Mouse (Mus musculus) left cerebral cortex, adult 2 months (tissue): Measurements from ENCODE around the gene Nkain1. TPM values are rescaled to one million over a fixed set of nuclear protein-coding genes. Genes with fewer than 3 reads are reported as not detected.

Source experiments
- DNase-seq, 2 experiments: peaks; one replicate each; pipeline ENCODE4 v3.0.0; 2021 to 2022; ENCODE audit warnings: low spot score in 2 of 2, mixed read lengths in 1 of 2; ENCODE audit errors: extremely low spot score in 1 of 2
- H3K27ac ChIP-seq: fragments of 200-600 bp; 2 replicates; pipeline ENCODE4 v1.8.1; 2022
- H3K4me3 ChIP-seq: fragments of 200-600 bp; 2 replicates; pipeline ENCODE4 v1.8.1; 2022
- CTCF ChIP-seq: fragments of 200-600 bp; IDR thresholded peaks from 2 replicates; pipeline ENCODE4 v1.8.1; 2022; ENCODE audit warnings: antibody characterized with exemption, mild to moderate bottlenecking, moderate library complexity
- intact Hi-C: fragments of 180-260 bp; cut with DNase I; formaldehyde crosslinking; loops from one replicate; pipeline ENCODE4 v1.15.1; 2025
- total RNA-seq, 2 experiments: library from RNA; stranded (reverse); gene quantifications; 2 replicates each; pipeline ENCODE4 v1.2.3; 2021

Nkain1 gene
- total RNA-seq, 2 experiments from 2014 or later = 28.2 to 29.8 TPM

DNA sequence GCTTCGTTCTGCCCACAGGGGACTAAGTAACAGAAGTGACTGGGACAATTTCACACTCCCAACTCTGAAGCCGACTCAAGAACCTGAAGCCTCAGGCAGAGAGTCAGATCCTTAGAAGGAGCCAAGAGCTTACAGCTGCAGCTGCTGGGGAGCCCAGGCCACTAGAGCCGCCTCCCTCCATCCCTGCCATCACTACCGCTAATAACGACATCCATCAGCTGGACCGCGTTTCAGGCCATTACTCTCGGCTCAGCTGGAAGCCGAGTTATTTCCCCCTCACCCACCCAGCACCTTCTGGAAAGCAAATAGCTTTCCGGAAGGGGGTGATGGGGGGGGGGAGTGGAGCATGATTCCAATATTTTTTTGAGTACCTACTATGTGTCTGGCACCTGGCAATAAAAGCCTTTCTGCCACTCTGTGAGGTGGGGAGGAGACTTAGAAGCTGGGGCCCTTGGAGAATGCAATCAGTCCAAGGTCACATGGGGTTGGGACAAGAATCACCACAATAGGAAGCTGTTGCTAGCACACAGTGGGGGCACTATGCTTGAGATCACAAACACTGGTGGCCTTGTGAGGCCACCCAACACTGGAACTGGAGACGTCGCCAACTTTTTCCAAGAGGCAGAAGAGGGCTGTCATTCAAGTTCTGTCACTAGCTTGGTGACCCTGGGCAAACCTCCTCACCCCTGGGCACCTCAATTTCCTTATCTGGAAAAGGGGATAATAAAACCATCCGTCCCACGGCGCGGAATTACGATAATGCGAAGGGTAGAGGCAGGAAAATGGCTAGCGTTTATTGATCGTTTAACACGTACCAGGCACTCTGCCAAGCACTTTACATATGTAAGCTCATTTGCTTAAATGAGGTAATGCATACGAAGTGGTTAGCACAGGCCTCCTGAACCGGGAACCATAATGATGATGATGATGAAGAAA, 5.7 kb downstream of the Nkain1 start:
- DNase-seq = no peak
- no peak overlapping the region for H3K4me3 ChIP-seq
- intact Hi-C loops = no loop called here
- H3K27ac ChIP-seq = peak overlapping the region; percentile 69
- no peak for TF ChIP-seq CTCF

GRCm38 (mm10) chr4:130563820-130564219, 10.2 kb downstream of the Nkain1 start:
- DNase-seq = no peak
- intact Hi-C loops = no loop called here
- no peak for TF ChIP-seq CTCF
- Histone ChIP-seq H3K27ac (no peak overlapping the region), H3K4me3 (no peak overlapping the region)

DNA sequence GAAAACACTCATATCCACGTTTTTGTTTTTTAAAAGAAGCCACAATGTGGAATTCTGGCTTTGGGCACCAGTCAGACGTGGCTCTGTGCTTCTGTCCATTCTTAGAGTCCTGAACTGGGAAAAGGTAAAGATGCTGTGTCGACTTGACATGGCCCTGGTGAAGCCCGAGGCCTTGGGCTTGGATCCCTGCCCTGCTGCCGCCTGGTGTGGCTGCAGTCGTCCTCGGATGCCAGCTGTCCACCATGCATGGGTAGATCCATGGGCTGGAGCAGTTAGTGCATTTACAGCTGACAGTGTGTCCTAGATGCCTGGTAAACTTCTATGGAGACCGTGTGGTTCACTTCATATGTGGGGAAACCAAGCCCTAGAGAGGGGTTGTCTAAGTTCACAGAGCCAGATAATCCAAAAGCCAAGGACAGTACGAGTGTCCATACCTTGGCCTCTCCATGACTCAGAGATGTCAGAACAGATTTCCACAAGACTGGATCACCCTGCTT, 10.7 kb downstream of the Nkain1 start:
- intact Hi-C loops = no loop called here

DNA sequence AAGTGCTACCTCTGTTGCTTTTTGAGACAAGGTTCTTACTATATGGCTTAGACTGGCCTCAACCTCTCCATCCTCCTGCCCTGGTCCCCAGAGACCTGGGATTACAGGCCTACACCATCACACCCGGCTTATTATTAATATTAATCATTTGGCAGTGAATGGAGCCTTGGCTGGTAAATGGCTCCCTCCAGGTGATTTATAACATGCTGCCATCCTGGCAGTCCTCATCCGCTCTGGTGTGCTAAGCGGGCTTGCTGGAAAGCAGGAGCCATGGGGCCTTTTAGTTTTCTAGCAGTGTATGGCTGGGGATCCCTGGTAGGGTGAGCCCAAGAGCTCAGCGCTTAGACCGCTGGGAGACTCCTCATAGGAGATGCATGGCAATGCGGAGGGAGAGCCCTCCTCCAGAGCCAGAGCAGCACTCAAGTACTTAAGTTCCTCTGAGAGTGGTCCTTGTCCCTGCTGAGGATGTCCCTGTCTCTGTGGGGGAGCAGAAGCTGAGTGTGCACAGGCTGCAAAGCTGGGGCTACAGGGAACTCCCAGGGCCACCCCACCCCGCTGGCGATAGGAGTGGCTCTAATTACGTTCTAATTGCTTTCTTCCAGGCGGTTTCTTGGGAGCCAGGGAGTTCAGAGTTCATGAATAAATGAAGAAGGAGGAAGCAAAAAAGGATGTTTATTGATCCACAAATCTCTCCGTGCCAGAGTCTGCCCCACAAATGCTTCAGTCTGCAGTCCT, 13.2 kb downstream of the Nkain1 start:
- Histone ChIP-seq H3K27ac (no peak overlapping the region), H3K4me3 (no peak overlapping the region)
- intact Hi-C loops = no loop called here
- DNase-seq = no peak
- TF ChIP-seq CTCF = no peak

More for the DNA sequence above, 10.7 kb downstream of the Nkain1 start:
- Histone ChIP-seq H3K27ac (no peak overlapping the region), H3K4me3 (no peak overlapping the region)
- no peak for DNase-seq
- no peak for TF ChIP-seq CTCF

DNA sequence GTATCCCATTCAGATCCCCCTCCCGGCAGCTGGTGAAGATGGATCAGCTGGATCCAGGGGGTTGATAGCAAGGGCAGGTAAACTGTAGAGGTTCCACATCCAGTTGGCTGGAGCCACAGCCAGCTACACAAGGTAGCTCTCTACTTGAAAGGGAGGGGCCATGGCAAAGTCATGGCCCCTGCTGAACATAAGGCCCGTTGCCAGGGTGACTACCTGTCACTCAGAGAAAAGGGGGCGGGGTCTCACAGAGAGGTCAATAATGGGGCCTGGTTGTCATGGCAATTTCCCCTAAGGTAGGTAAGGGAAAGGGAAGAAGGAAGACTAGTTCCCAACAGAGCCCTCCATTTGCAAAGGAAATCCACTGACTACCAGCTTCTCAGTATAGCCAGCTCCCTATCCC, 14.8 kb downstream of the Nkain1 start:
- H3K27ac ChIP-seq = no peak overlapping the region
- intact Hi-C loops = no loop called here
- H3K4me3 ChIP-seq = no peak overlapping the region
- no peak for DNase-seq
- no peak for TF ChIP-seq CTCF

- intact Hi-C loops = no loop called here
- Histone ChIP-seq H3K4me3 (no peak overlapping the region), H3K27ac (peak overlapping the region; percentile 32; the same call in 1 of the 2 replicates)
- TF ChIP-seq CTCF = no peak
- no peak for DNase-seq
Measured at GRCm38 (mm10) chr4:130557852-130558251, 16.1 kb downstream of the Nkain1 start.

DNA sequence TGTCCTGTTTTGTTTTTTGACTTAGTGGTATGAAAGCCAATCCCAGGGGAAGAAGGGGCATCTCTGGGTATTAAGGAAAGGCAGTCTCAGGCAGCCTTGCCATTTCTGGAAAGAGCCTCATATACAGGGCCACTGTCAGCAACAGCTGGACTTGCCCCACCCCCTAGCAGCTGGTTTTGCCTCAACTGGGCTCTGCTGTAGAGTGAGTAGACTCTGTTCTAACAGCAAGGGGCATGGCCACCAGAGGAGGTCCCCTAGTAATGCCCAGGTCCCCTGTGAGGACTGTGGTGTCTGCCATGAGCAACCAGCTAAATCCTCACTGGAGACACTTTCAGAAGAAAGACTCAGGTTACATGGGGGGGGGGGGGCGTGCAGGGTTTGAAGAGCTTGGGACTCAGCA, 17.0 kb downstream of the Nkain1 start:
- peak overlapping the region; percentile 32; the same call in 1 of the 2 replicates for H3K27ac ChIP-seq
- TF ChIP-seq CTCF = no peak
- intact Hi-C loops = no loop called here
- no peak overlapping the region for H3K4me3 ChIP-seq
- DNase-seq = no peak

- intact Hi-C loops = no loop called here
- DNase-seq = no peak
- Histone ChIP-seq H3K27ac (no peak overlapping the region), H3K4me3 (no peak overlapping the region)
- peak; percentile 6; the same call in 1 of the 2 replicates for TF ChIP-seq CTCF
Measured at GRCm38 (mm10) chr4:130556224-130556623, 17.7 kb downstream of the Nkain1 start.

- DNase-seq = no peak
- TF ChIP-seq CTCF = no peak
- Histone ChIP-seq H3K4me3 (no peak overlapping the region), H3K27ac (no peak overlapping the region)
- intact Hi-C loops = no loop called here
Measured at GRCm38 (mm10) chr4:130553121-130553448, 20.9 kb downstream of the Nkain1 start.

DNA sequence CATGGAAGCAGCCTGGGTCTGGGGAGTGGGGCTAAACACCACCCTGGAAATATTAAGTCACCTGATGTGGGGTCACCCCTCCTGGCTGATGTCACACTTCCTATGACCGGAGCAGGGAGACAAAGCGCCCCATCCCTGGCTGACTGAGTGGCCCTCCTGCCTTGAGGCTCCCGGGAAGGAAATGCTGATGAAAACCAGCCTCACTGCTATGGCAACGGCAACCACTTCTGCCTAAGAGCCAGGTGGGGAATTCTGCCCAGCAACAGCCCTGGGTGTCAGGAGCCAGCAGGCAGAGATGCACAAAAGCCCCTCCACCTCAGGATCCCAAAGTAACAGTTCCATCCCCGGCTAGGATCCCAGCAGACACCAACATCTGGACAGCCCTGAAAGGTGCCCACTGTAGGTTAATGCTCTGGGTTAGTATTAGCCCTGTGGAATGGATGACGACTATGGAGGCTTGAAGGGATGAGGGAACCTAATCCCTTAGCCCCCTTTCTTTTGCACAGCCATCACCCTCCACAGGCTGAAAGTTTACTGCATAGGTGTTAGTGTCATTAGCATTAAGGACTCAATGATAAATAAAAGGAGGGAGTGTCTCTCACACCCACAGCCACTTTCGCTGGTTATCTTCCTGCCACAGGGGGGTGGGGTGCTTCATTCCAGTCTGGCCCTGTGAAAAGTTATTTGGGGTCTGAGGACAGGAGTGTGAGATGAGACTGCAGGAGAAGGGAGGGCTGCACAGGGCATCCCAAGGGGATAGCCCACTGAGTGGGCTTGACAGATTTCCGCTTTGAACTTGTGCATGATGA, 21.5 kb downstream of the Nkain1 start:
- no peak for DNase-seq
- TF ChIP-seq CTCF = no peak
- intact Hi-C loops = no loop called here
- H3K27ac ChIP-seq = peak overlapping the region; percentile 47
- no peak overlapping the region for H3K4me3 ChIP-seq

DNA sequence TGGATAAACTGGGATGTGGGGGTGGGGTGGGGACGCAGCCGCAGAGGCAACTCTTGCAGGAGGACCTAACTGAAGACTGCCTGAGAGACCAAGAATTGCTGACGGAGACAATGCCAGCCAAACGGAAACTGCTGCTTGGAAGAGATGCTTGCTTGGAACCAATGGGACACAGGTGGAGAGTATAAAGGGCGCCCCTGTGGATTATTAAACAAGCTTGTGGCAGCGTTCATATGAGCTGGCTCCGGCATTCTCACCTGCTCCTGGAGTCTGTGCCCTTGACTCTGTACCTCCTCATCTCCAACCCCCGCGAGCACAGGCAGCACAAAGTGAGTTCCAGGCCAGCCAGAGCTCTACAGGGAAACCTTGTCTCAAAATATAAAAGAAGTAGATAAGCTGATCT, 23.5 kb downstream of the Nkain1 start:
- Histone ChIP-seq H3K4me3 (no peak overlapping the region), H3K27ac (no peak overlapping the region)
- DNase-seq = no peak
- intact Hi-C loops = no loop called here
- TF ChIP-seq CTCF = no peak
